Mouse (Mus musculus) gastrocnemius, postnatal 14 days (tissue): ENCODE results near the gene Ugt1a9. TPM values are rescaled to one million over a fixed set of nuclear protein-coding genes. Genes with fewer than 3 reads are reported as not detected.
A peak's percentile ranks its signal among the peaks of the same experiment; 100 is the strongest.
"Not testable (repeated sequence)": the region's sequence is repeated elsewhere in the genome, so short reads cannot be mapped to it uniquely, and the experiment has no call there.

ENCODE experiments used
- DNase-seq: peaks from one replicate; pipeline ENCODE4 v3.0.0; 2021; ENCODE audit warnings: mixed read lengths
- intact Hi-C: fragments of 180-260 bp; cut with DNase I; formaldehyde crosslinking; loops from one replicate; pipeline ENCODE4 v1.15.1; 2025; ENCODE audit warnings: low total_unique reads
- long read RNA-seq, 2 experiments: library from polyadenylated mRNA; stranded (forward); transcript quantifications; one replicate each; pipeline ENCODE4 v2.0.0; 2021
- total RNA-seq, 2 experiments: library from RNA; stranded (reverse); gene quantifications; 2 replicates each; pipeline ENCODE4 v1.2.3; 2021

Ugt1a9 gene
- total RNA-seq = not detected
- long read RNA-seq, experiment 1 = 0 reads
- long read RNA-seq, experiment 2 = 0 reads

- intact Hi-C loops = no loop called here
- DNase-seq = no peak
These were observed at the start of gene Ugt1a9 for GRCm38 (mm10) chr1:88070495-88070894. Gene Ugt1a9, plus strand, starts transcription at chr1:88070800.

- intact Hi-C loops, DNase-seq: not testable (repeated sequence)
These were observed 45.4 kb upstream of the Ugt1a9 start for GRCm38 (mm10) chr1:88025244-88025643.

- intact Hi-C loops, DNase-seq: not testable (repeated sequence)
These were observed 27.6 kb upstream of the Ugt1a9 start for GRCm38 (mm10) chr1:88043044-88043443.

- DNase-seq, intact Hi-C loops: not testable (repeated sequence)
These were observed 25.7 kb upstream of the Ugt1a9 start for GRCm38 (mm10) chr1:88044832-88045437.

GRCm38 (mm10) chr1:88047408-88047807 lies 23.2 kb upstream of the Ugt1a9 start:
- DNase-seq, intact Hi-C loops: not testable (repeated sequence)

GRCm38 (mm10) chr1:88055088-88055487 lies 15.5 kb upstream of the Ugt1a9 start, which contains the start of gene Ugt1a10:
Gene Ugt1a10, plus strand, starts transcription at chr1:88055388.
- intact Hi-C loops = no loop called here
- no peak for DNase-seq

GRCm38 (mm10) chr1:88066472-88067102 lies 4.0 kb upstream of the Ugt1a9 start:
- intact Hi-C loops, DNase-seq: not testable (repeated sequence)

- intact Hi-C loops = no loop called here
- DNase-seq = no peak
These were observed 302 bp downstream of the Ugt1a9 start for GRCm38 (mm10) chr1:88070902-88071301.

GRCm38 (mm10) chr1:88074471-88074870 lies 3.9 kb downstream of the Ugt1a9 start:
- DNase-seq = no peak
- intact Hi-C loops = no loop called here

GRCm38 (mm10) chr1:88077128-88077527 lies 6.5 kb downstream of the Ugt1a9 start:
- intact Hi-C loops = no loop called here
- no peak for DNase-seq

GRCm38 (mm10) chr1:88081670-88082069 lies 11.1 kb downstream of the Ugt1a9 start:
- intact Hi-C loops = no loop called here

GRCm38 (mm10) chr1:88086125-88086524 lies 15.5 kb downstream of the Ugt1a9 start:
- DNase-seq = no peak
- intact Hi-C loops = no loop called here

More at GRCm38 (mm10) chr1:88081670-88082069, 11.1 kb downstream of the Ugt1a9 start:
- no peak for DNase-seq

- no peak for DNase-seq
- intact Hi-C loops = no loop called here
These were observed 16.9 kb downstream of the Ugt1a9 start, which contains the start of gene Ugt1a8 for GRCm38 (mm10) chr1:88087513-88087912. Gene Ugt1a8, plus strand, starts transcription at chr1:88087813.

GRCm38 (mm10) chr1:88092341-88092740 lies 21.7 kb downstream of the Ugt1a9 start:
- no peak for DNase-seq
- intact Hi-C loops = no loop called here

- intact Hi-C loops = not testable (repeated sequence)
These were observed 23.7 kb downstream of the Ugt1a9 start for GRCm38 (mm10) chr1:88094270-88094676.

GRCm38 (mm10) chr1:88094941-88095492 lies 24.4 kb downstream of the Ugt1a9 start, which contains the start of gene Ugt1a7c:
Gene Ugt1a7c, plus strand, starts transcription at chr1:88095062.
- intact Hi-C loops = no loop called here
- DNase-seq = peak; percentile 8

More at GRCm38 (mm10) chr1:88094270-88094676, 23.7 kb downstream of the Ugt1a9 start:
- not testable (repeated sequence) for DNase-seq

- DNase-seq, intact Hi-C loops: not testable (repeated sequence)
These were observed 27.9 kb downstream of the Ugt1a9 start for GRCm38 (mm10) chr1:88098546-88098945.

- intact Hi-C loops, DNase-seq: not testable (repeated sequence)
These were observed 29.1 kb downstream of the Ugt1a9 start for GRCm38 (mm10) chr1:88099691-88100090.

GRCm38 (mm10) chr1:88103019-88103418 lies 32.4 kb downstream of the Ugt1a9 start, which contains the start of gene Ugt1a6b:
Gene Ugt1a6b, plus strand, starts transcription at chr1:88103252.
- intact Hi-C loops, DNase-seq: not testable (repeated sequence)
